Mouse (Mus musculus) lung, postnatal 36 days (tissue): ENCODE measurements around the gene Rsph9.
A peak's percentile ranks its signal among the peaks of the same experiment; 100 is the strongest.

Source experiments
- DNase-seq: peaks from one replicate; pipeline ENCODE4 v3.0.0; 2022; ENCODE audit warnings: mixed read lengths

Gene Rsph9

GRCm38 (mm10) chr17:46138563-46139236, 5.3 kb downstream of the Rsph9 start:
- DNase-seq = peak; percentile 67

- DNase-seq = no peak
Measured at GRCm38 (mm10) chr17:46132862-46133261, 11.2 kb downstream of the Rsph9 start.

- peak; percentile 88 for DNase-seq
Measured at GRCm38 (mm10) chr17:46132058-46132718, 11.8 kb downstream of the Rsph9 start.

GRCm38 (mm10) chr17:46129741-46130498, 14.1 kb downstream of the Rsph9 start:
- DNase-seq = peak; percentile 65

GRCm38 (mm10) chr17:46127814-46128493, 16.1 kb downstream of the Rsph9 start:
- no peak for DNase-seq

GRCm38 (mm10) chr17:46126608-46127007, 17.4 kb downstream of the Rsph9 start:
- peak; percentile 87 for DNase-seq

- no peak for DNase-seq
Measured at GRCm38 (mm10) chr17:46123953-46124700, 19.9 kb downstream of the Rsph9 start.

GRCm38 (mm10) chr17:46123285-46123684, 20.7 kb downstream of the Rsph9 start:
- no peak for DNase-seq

- no peak for DNase-seq
Measured at GRCm38 (mm10) chr17:46122791-46123190, 21.2 kb downstream of the Rsph9 start.

GRCm38 (mm10) chr17:46119641-46120040, 24.4 kb downstream of the Rsph9 start:
- no peak for DNase-seq

GRCm38 (mm10) chr17:46118423-46118850, 25.6 kb downstream of the Rsph9 start:
- no peak for DNase-seq

GRCm38 (mm10) chr17:46117623-46118422, 26.2 kb downstream of the Rsph9 start:
- no peak for DNase-seq

- peak; percentile 59 for DNase-seq
Measured at GRCm38 (mm10) chr17:46116881-46117280, 27.1 kb downstream of the Rsph9 start.

GRCm38 (mm10) chr17:46116138-46116537, 27.9 kb downstream of the Rsph9 start:
- no peak for DNase-seq

GRCm38 (mm10) chr17:46115489-46115888, 28.5 kb downstream of the Rsph9 start:
- peak; percentile 87 for DNase-seq

GRCm38 (mm10) chr17:46110402-46111289, 33.4 kb downstream of the Rsph9 start, which contains the start of gene Mrps18a:
TSS of gene Mrps18a (plus strand) at chr17:46110986.
- DNase-seq = peak; percentile 86

GRCm38 (mm10) chr17:46108286-46108685, 35.7 kb downstream of the Rsph9 start:
- no peak for DNase-seq

GRCm38 (mm10) chr17:46104487-46104886, 39.5 kb downstream of the Rsph9 start:
- DNase-seq = peak; percentile 92

- no peak for DNase-seq
Measured at GRCm38 (mm10) chr17:46102608-46103159, 41.3 kb downstream of the Rsph9 start.

GRCm38 (mm10) chr17:46101906-46102305, 42.1 kb downstream of the Rsph9 start:
- DNase-seq = no peak
